Mouse (Mus musculus): ENCODE results near the gene Bpifb1.
"Not testable (repeated sequence)": the region's sequence is repeated elsewhere in the genome, so short reads cannot be mapped to it uniquely, and the experiment has no call there.

Bpifb1 gene

GRCm38 (mm10) chr2:154211121-154211520, 20.5 kb downstream of the Bpifb1 start:
- no peak for DNase-seq (ENCODE audit: low read depth, low spot score)

- no peak for DNase-seq (ENCODE audit: low read depth, low spot score)
Measured at GRCm38 (mm10) chr2:154211881-154212280, 21.3 kb downstream of the Bpifb1 start.

GRCm38 (mm10) chr2:154215191-154215590, 24.6 kb downstream of the Bpifb1 start:
- peak; percentile 38 for DNase-seq (ENCODE audit: low read depth, low spot score)

GRCm38 (mm10) chr2:154219950-154220349, 29.3 kb downstream of the Bpifb1 start:
- DNase-seq (ENCODE audit: low read depth, low spot score): no peak

- no peak for DNase-seq (ENCODE audit: low read depth, low spot score)
Measured at GRCm38 (mm10) chr2:154223265-154223916, 32.8 kb downstream of the Bpifb1 start, which contains the start of gene Bpifb5. Gene Bpifb5 (plus strand): TSS chr2:154223742.

GRCm38 (mm10) chr2:154223917-154224273, 33.3 kb downstream of the Bpifb1 start:
- no peak for DNase-seq (ENCODE audit: low read depth, low spot score)

- no peak for DNase-seq (ENCODE audit: low read depth, low spot score)
Measured at GRCm38 (mm10) chr2:154226991-154227390, 36.4 kb downstream of the Bpifb1 start.

- DNase-seq (ENCODE audit: low read depth, low spot score): no peak
Measured at GRCm38 (mm10) chr2:154227830-154228229, 37.2 kb downstream of the Bpifb1 start.

GRCm38 (mm10) chr2:154233426-154233825, 42.8 kb downstream of the Bpifb1 start:
- no peak for DNase-seq (ENCODE audit: low read depth, low spot score)

GRCm38 (mm10) chr2:154240771-154241170, 50.2 kb downstream of the Bpifb1 start:
- DNase-seq (ENCODE audit: low read depth, low spot score): no peak

- DNase-seq (ENCODE audit: low read depth, low spot score): not testable (repeated sequence)
Measured at GRCm38 (mm10) chr2:154242726-154243125, 52.1 kb downstream of the Bpifb1 start.

GRCm38 (mm10) chr2:154243356-154244036, 52.9 kb downstream of the Bpifb1 start:
- DNase-seq (ENCODE audit: low read depth, low spot score): no peak

GRCm38 (mm10) chr2:154245322-154245721, 54.7 kb downstream of the Bpifb1 start:
- no peak for DNase-seq (ENCODE audit: low read depth, low spot score)

- DNase-seq (ENCODE audit: low read depth, low spot score): not testable (repeated sequence)
Measured at GRCm38 (mm10) chr2:154255254-154255653, 64.6 kb downstream of the Bpifb1 start.

- no peak for DNase-seq (ENCODE audit: low read depth, low spot score)
Measured at GRCm38 (mm10) chr2:154255770-154256169, 65.2 kb downstream of the Bpifb1 start.

- not testable (repeated sequence) for DNase-seq (ENCODE audit: low read depth, low spot score)
Measured at GRCm38 (mm10) chr2:154257554-154257953, 66.9 kb downstream of the Bpifb1 start, which contains the start of gene Bpifb9a. Gene Bpifb9a (plus strand): TSS chr2:154257854.

- not testable (repeated sequence) for DNase-seq (ENCODE audit: low read depth, low spot score)
Measured at GRCm38 (mm10) chr2:154264397-154264796, 73.8 kb downstream of the Bpifb1 start.

Measured in CD4-positive helper T cell, adult 2 months (primary cell).